Mouse (Mus musculus) B cell, adult 2 months (primary cell): Measurements from ENCODE around the gene Efna2.

Experiments used
- DNase-seq, 2 experiments: peaks; one replicate each; pipeline ENCODE4 v3.0.0; 2022

Gene Efna2

DNA sequence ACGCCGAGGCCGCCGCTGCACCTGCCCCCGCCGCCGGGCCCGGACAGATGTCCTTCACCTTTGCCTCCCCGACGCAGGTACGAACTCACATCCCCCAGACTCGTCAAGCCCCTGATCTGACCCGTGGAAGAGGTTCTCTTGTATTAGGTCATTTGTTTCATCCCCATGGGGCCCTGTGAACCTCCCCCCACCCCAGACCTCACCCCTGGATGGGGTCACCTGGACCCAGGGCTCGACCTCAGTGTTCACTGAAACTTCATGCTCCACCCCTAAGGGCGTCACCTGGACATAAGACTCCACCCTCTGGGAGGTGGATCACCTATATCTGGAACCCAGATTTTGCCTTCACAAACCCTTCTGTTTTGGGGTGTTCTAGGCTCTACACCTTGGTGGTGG, 36.8 kb upstream of the Efna2 start:
- no peak for DNase-seq

DNA sequence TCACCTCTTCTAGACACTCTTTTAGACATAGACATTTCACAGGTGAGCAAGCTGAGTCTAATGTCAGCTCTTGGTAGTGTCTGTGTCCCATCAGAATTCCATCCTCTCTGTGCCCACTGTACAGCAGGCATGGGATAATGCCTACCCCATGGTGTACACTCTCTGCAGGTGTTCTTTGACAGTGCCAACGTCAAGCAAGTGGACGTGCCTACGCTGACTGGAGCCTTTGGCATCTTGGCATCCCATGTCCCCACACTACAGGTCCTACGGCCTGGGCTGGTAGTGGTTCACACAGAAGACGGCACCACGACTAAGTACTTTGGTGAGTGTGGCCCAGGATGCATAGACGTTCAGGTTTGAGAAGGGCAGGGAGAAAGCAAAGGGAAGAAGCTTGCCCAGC, 35.6 kb upstream of the Efna2 start:
- no peak for DNase-seq

DNA sequence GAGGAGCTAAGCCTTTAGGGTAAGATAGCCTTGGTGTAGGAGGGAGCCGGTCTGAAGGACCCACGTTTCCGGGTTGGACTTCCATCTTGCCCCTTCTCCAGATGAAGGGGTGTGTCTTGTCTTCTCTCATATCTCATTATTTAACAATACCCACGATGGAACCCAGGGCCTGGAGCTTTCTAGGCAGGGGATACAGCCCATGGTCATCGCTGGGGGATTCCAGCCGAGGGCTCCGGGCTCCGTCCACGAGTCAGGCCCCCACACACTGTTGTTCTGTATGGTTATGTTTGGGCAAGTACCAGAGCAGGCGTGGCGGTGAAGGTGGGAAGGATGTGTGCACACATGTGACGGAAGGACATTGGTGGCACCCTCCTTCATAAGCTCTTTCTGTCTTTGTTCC, 35.1 kb upstream of the Efna2 start:
- no peak for DNase-seq

DNA sequence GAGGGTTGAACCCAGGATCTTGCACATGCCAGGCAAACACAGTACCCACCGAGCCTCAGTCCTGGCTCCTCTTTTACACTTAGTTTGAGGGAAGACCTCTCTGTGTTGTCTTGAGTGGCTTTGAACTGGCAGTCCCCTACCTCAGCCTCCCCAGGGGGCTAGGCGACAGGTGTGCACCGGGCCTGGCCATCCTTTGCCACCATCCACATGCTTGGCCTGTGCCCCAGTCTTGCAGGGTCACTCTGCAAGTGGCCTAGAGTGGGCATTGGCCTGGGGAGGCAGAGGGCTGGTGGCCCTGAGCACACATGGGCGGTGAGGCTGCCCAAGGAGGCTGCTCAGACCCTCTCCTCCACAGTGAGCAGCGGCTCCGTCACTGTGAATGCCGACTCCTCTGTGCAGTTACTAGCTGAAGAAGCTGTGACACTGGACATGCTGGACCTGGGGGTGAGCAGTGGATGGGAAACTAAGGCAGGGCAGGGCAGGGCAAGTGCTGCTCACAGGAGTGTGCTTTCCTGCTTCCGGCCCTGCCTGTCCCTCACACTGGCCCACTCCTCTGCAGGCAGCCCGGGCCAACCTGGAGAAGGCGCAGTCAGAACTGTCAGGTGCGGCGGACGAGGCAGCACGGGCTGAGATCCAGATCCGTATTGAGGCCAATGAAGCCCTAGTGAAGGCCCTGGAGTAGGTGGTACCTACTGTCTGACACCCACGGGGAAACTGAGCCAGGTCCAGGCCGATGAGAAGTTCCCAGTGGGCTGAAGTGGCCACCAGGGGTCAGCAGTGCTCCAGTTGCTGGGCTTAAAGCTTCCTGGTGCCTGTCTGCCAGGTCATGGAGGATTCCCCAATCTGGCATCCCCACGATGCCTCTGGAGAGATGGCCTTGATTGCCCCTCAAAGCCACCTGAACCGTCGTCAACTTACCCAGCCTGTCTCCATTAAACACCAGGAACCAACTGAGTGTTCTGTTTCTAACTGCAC, 34.1 kb upstream of the Efna2 start:
- DNase-seq, result peak; percentile 82 to 84

DNA sequence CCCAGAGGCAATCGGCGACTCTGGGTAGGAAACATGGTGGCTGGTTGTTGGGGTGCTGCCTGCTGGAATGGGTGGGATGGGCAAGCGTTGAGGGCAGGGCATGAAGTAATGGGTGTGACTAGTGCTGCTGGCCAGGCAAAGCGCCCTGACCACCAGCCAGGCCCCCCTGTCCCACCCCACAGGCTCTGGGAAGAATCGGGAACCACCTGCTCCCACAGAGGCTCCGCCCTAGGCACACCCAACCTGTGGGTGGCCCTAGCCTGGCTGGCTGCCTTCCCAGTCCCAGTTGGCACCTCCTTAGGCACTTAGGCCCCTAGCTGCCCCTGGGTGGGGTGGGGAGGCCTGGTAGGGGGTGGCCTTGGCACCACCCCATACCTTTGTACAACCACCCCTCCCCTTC, 33.4 kb upstream of the Efna2 start:
- DNase-seq, result no peak

DNA sequence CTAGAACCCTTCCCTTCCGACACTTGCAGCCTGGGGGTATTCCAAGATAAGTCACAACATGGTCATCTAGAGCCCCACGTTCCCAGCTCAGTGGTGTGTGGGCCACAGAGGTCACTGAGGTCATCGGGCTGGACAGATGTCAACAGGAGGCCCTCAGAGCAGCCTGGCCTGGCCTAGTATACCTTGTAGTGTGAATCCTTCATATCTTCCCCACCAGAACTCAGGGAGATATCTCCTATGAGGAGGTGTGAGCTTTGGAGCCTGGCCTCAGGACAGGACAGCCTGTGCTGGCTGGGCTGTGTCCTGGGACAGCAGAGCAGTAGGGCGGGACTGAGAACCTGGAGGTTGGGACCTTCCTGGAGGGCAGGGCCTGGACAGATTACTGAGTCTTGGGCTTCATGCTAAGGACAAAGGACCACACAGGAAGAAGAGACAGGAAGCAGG, 32.7 kb upstream of the Efna2 start:
- no peak for DNase-seq

DNA sequence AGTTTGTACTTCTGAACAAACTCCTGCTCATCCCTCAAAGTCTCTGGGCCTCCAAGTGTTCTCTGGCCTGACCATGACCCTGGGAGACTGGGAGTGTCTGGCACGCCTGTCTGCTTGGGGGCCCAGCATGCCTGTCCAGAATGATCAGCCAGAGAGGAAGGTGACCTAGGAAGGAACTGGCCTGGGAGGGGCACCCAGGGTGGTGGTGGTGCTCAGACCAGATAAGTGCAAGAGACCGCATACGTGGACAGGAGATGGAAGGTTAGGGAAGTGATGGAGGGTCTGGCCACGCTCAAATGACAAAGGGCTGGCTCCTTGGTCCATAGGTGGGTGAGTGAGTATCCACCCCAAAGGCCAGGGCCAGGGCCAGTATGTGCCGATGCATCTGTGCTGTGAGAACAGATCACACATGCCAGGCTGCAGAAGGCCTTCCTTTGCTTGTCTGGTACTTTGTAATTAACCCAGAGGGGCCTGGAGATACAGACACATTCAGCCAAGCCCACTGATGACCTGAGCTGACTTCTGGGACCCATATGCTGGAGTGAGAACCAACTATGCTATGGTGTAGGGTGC, 32.0 kb upstream of the Efna2 start:
- no peak for DNase-seq

DNA sequence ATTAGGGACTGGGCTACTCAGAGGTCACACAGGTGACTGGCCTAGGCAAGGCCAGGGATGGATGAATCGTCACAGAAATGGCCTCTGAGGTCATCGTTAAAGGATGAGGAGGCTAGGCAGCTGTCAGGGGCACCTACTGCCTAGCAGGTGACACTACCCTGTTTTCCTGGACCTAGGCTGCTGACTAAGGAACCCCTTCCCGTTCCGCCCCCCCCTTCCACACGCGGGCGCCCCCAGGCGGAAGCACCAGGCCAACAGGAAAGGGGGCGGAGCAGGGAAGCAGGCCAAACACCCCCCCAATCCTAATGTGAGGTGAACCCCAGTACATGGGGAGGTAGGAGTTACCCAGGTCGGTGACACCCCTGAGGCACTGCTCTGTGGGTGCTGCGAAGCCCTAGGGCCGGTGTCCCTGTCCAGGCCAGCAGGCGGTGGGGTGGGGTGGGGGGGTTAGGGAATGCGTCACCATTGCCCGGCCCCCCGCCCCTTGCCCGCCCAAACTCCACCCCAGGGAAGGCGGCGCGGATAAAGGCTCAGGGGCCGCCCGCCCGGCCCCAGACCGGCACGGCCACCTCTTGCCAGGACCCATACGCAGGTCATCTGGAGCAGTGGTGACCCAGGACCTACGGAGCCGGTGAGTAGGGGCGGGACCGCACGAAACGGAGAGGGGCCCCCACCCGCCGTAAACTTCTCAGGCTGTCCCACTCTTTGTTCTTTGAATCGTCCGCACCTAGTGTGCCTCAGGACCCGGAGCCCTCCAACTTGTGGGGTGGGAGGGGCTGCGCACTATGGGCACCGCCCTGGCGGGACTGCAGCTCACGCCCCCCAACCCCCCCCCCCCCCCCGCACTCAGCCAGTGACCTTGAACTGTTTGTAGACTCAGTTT, 31.3 kb upstream of the Efna2 start, which contains the start of gene Midn:
Midn (plus strand) TSS at position 554 of the 883 bp plus-strand sequence.
- peak; percentile 46 to 51 for DNase-seq

DNA sequence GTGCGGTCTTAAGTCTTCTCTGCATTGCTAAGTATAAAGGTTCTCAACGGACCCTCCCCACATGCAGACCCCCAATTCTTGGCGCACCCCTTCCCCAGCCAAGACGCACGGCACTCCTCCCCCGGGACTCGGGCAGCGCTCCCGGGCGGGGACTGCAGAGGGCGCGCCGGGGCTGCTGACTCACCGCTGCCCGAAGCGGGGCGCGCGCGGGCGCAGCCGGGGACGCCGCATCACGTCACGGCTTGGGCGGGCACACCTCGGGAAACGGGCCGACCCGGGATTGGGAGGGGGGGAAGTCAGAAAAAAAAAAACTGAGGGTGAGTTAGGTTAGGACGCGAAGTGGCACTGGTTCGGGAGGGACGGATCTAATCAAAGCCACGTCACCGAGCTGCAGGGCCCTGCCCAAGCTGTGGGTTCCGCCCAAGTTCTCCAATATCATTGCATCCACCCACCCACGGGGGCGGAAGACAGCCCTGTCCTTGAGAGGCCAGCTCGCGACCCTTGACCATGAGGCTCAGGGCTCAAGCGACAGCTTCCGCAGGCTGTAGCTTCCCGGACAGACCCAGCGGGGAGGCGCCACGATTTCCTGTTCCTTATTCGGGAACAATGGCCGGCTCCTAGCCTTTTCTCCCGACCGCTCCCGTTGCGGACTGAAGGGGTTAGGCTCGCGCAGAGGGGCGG, 30.5 kb upstream of the Efna2 start:
- DNase-seq, result peak; percentile 93 to 96

DNA sequence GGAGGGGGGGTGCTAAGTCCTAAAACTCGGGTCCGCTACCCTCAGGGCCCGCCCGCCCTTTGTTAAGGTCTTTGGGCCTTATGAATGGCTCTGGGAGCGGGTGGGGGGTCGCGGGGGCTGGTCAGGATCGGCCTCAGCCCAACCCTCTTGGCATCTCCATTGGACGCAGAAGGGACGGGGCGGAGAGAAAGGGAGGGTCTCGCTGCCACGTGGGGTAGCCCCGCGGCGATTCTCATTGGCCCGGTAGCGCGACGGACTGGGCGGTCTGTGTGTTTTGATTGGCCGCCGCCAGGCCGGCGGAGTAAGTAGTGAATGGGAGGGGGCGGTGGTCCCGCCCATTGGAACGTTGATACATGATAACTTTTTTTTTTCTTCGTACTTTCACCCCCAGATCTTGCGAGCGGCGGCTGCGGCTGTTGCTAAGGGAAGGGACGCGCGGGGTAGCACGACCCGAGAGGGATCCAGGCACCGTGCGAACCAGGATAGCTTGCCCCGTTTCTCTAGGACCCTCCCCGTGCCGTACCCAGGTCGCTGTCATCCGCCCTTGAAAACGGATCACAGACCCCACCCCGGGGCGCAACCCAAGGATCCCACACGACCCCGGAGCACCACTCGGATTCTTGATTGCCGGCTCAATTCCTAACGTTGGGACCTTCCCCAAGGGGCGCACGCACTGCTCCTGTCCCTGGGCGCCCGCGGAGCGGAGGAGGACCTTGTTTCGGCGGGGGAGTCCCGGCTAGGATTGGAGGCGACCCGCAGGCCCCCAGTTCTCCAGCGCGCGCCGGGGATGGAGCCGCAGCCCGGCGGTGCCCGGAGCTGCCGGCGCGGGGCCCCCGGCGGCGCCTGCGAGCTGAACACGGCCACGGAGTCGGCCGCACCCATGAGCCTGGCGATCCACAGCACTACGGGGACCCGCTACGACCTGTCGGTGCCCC, 29.7 kb upstream of the Efna2 start:
- DNase-seq, result peak; percentile 94 to 96

DNA sequence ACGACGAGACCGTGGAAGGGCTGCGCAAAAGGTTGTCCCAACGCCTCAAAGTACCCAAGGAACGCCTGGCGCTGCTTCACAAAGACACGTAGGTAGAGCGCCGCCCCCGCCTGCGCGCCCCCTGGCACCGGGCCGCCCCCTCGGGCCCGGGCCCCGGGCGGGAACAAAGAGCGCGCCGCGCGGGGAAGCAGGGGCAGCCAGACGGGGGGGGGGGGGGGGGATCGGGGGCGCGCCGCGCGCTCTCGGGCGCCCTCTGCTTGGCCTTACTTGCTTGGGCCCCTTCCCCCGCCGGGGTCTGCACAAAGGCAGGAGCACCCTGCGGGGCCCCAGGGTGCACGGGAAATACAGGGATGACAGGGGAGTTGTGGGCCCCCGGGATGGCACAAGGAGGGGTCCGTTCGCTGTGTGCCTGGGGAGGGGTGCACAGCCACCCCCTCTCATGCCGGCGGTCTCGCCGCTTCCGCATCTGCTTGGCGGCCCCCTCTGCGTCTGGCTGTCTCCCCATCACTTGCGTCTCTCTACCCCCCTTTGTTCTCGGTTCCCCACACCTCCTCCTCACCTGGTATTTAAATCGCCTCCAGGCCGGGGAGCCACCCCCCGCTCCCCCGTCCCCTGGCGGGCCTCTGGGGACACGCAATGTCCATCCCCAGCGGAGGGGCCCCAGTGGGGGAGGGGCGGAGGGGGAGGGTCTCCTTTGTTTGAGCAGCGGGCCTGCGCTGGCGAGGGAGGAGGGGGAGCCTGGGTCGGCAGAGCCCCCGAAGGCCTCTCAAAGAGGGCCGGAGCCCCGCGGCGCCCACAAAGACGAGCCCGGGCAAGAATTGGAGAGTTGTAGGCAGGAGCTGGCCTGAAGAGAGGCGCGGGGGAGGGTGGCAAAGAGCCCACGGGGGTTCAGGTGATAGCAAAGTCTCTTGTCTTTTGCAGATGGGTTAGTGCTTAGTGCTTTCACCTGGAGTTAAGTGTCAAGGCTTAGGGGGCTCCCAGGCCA, 28.8 kb upstream of the Efna2 start:
- DNase-seq, result peak; percentile 72 to 75

DNA sequence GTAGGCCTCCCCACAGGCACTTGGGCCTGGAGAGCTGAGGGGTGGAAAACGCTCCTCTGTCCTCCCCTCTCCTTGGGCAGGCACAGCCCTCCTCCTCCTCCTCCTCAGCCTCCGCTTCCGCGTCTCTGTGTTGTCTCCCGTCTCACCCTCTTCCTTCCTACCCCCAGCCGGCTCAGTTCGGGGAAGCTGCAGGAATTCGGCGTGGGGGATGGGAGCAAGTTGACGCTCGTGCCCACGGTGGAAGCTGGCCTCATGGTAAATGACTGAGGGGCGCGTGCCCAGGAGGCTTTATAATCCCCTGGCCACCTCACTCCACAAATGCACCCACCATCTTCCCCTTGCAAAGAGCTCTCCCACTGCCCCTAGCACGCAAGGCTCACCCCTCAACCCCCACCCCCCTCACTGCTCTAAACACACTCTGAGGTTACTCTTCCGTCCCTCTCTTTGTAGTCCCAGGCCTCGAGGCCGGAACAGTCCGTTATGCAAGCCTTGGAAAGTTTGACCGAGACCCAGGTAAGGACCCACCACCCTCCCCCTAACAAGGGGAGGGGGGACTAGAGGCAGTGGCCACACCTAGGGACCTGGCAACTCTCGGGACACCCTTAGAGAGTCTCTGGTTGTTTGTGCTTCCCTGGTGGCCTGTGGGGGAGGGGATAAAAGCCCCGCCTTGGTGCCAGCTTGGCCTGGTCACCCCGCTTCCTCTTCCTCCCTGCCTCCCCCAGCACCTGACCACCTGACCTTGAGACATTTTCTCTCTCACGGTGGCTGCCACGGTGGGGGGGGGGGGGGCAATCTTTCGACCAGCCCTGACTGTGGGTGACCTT, 27.9 kb upstream of the Efna2 start:
- peak; percentile 53 for DNase-seq

DNA sequence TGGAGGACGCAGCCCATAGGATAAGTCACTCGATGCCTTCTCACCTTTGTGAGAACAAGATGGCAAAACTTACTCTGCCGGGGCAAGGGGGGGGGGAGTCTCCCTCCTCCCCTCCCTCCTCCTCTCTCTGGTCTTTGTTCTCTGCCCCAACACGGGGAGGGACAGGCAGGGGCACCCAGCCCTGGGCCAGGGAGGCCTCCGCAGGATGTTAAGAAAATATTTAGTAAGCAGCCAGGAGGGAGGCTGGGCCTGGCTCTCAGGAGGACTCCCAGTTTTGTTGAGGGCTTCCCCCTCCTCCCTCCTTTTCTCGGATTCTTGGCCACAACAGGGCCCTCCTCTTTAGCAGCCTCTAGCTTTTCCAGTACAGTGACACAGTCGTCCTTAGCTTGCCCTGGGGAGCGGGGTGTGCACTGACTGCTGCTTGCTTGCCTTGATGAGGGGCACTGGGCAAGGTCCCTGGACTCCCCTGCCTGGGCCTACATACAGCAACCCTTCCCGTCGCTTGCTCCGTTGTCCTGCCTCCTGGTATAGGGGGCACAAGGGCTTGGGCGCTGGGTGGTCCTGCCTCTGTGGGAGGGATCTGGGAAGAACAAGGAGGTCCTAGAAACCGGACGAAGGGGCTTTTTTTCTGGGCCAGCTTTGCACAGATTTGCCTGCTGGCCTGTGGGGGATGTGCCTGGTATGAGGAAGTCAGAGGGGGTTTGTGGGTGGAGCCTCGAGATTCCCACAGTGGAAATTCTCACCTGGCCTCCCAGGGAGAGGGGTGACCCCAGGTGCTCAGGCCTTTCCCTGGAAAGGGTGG, 27.0 kb upstream of the Efna2 start:
- DNase-seq, result peak; percentile 37 to 40

DNA sequence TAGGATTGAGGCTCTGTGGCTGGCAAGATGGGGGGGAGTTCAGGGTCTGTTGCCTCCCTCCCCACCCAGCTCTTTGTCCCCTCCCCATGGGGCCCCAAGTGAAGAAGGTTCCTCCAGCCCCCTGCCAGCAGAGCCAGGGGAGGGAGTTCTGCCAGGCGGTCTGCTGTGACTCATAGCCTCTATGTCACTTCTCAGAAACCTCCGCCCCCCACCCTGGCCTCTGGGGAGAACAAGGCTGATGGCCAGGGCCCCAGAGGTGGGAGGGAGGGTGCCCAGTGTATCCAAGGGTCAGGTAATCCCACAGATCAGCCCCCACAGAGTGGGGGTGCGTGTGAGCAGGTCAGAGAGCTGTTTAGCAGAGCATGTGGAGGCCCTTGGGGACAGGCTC, 26.4 kb upstream of the Efna2 start:
- DNase-seq, result peak; percentile 50 to 57

DNA sequence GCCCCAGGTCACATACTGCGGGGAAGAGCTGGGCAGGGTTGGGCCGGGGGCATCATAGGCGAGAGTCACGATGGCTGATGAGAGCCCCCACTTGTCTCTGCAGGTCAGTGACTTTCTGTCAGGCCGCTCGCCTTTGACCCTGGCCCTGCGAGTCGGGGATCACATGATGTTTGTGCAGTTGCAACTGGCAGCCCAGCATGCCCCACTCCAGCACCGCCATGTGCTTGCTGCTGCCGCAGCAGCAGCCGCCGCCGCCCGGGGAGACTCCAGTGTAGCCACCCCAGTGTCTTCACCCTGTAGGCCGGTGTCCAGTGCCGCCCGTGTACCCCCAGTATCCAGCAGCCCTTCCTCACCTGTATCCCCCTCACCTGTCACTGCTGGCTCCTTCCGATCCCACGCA, 25.6 kb upstream of the Efna2 start:
- no peak for DNase-seq

DNA sequence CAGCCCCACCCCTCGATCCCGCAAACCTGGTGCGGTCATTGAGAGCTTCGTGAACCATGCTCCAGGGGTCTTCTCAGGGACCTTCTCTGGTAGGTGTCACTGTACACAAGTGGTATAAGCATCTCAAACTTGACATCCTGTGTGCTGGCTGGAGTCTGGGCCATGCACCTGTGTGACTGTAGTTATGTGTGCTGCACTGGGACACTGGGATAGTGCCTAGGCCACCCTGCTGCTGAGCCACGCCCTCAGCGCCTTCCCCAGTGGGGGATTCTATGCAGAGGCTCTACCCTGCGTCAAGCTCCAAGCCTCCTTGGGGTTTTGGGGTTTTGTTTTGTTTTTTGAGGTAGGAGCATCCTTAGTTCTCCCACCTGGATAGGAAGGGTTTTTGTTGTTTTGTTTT, 24.9 kb upstream of the Efna2 start:
- no peak for DNase-seq

DNA sequence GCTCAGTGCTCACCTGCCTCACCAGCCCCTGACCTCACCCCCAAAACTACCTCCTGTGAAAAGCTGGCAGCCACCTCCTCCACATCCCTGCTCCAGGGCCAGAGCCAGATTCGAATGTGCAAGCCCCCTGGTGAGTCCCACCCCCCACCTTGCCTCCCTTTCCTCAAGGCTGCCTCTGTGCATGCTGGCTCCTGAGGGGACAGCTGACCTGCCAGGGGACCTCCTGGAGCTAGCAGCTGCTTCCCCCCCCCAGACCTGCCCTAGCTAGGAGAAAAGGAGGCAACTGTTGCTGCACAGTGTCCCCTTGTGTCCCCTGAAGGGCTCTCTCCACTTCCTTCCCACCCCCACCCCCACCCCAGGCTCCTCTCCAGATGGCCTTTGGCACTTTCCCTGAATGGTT, 24.0 kb upstream of the Efna2 start:
- DNase-seq, result no peak

DNA sequence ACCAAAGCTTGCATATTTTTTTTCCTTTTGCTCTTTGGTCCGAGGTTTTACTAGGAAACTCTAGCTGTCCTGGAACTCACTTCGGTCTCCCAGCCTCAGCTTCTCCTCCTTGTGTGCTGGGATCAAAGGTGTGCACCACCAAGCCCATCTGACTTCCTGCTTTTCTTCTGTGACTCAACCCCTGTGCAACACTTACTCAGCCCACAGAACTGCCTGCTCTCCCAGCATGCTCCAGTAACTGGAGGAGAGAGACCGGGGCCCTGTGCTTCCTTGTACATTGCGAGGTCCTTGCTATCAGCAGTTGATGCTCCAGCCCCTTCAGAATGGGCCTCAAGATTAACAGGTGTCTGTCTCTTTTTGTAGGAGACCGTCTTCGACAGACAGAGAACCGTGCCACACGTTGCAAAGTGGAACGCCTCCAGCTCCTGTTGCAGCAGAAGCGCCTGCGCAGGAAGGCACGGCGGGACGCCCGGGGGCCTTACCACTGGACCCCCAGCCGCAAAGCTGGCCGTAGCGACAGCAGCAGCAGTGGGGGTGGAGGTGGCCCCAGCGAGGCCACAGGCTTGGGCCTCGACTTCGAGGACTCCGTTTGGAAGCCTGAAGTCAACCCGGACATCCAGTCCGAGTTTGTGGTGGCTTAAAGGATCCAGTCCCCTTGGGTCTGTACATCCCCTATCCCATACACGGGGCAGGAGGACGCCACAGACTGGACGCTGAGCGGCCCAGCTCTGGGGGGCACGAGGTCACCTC, 23.1 kb upstream of the Efna2 start:
- DNase-seq, result no peak
